Mouse (Mus musculus) midbrain, embryonic 16.5 days (tissue): Measurements from ENCODE around the gene Fam185a. TPM values are rescaled to one million over a fixed set of nuclear protein-coding genes. Genes with fewer than 3 reads are reported as not detected.

ENCODE experiments used
- ATAC-seq: fragments of 200-750 bp; cut with Nextera tagmentation; 2 replicates; pipeline ENCODE4 v1.8.0; 2017; ENCODE audit warnings: moderate TSS enrichment
- H3K27ac ChIP-seq: fragments of 300-500 bp; sonication (generic); 2 replicates; pipeline ENCODE4 v1.5.1; 2014; ENCODE audit warnings: mild to moderate bottlenecking, low read length, mixed read lengths
- H3K27me3 ChIP-seq: fragments of 300-500 bp; sonication (generic); 2 replicates; pipeline ENCODE4 v1.6.1; 2014; ENCODE audit warnings: low read depth, low read length, mixed read lengths; ENCODE audit not compliant: control insufficient read depth, insufficient read depth
- H3K36me3 ChIP-seq: fragments of 300-500 bp; sonication (generic); 2 replicates; pipeline ENCODE4 v1.6.1; 2014; ENCODE audit warnings: mild to moderate bottlenecking, low read length, moderate library complexity, mixed read lengths; ENCODE audit not compliant: control insufficient read depth, insufficient read depth
- H3K4me1 ChIP-seq: fragments of 300-500 bp; sonication (generic); 2 replicates; pipeline ENCODE4 v1.6.1; 2014; ENCODE audit warnings: mild to moderate bottlenecking, low read length, mixed read lengths; ENCODE audit not compliant: control insufficient read depth, insufficient read depth
- H3K4me2 ChIP-seq: fragments of 300-500 bp; sonication (generic); 2 replicates; pipeline ENCODE4 v1.6.1; 2014; ENCODE audit warnings: mild to moderate bottlenecking, low read length, mixed read lengths
- H3K4me3 ChIP-seq: fragments of 300-500 bp; sonication (generic); 2 replicates; pipeline ENCODE4 v1.5.1; 2014; ENCODE audit warnings: low read depth, mild to moderate bottlenecking, low read length, moderate library complexity, mixed read lengths
- H3K9ac ChIP-seq: fragments of 300-500 bp; sonication (generic); 2 replicates; pipeline ENCODE4 v1.6.1; 2014; ENCODE audit warnings: low read depth, low read length, mixed read lengths
- H3K9me3 ChIP-seq: fragments of 300-500 bp; sonication (generic); replicated peaks from 2 replicates; pipeline ENCODE4 v1.6.1; 2014; ENCODE audit warnings: mild to moderate bottlenecking, low read length, mixed read lengths; ENCODE audit not compliant: control insufficient read depth, poor library complexity, severe bottlenecking
- WGBS: fragments of 180-500 bp; shearing (Covaris S2); extraction: QIAGEN DNeasy Blood & Tissue Kit; methylation state at CpG from one replicate; pipeline ENCODE4 v1.1.7; 2014; 5-methylcytosine and 5-hydroxymethylcytosine counted together
- polyA plus RNA-seq: library from polyadenylated mRNA; unstranded; fragments of >200 nt; fragmentation: Nextera tagmentation; extraction: Ambion mirVana; gene quantifications from 2 replicates; pipeline ENCODE4 v1.2.1, GENCODE M21; 2015

The Fam185a gene
- polyA plus RNA-seq, 1 experiment from 2014 or later = 11.0 TPM

GRCm38 (mm10) chr5:21440833-21441530 is 16.2 kb downstream of the Fam185a start:
- 0 out of 2 replicates have a peak, but pooled peaks have one; percentile 14 for ATAC-seq
- Histone ChIP-seq H3K9ac (no peak overlapping the region), H3K4me3 (no peak overlapping the region), H3K27me3 (no peaks in the 10 kb centered on the region), H3K36me3 (no peaks in the 10 kb centered on the region), H3K4me1 (no peaks in the 10 kb centered on the region), H3K9me3 (no peaks in the 10 kb centered on the region), H3K27ac (no peak overlapping the region), H3K4me2 (no peak overlapping the region)
- WGBS = 74% methylated on average over 8 of the region's 8 CpGs

- H3K27ac ChIP-seq = no peak overlapping the region
- 49% methylated on average over 7 of the region's 7 CpGs for WGBS
- no peaks in the 10 kb centered on the region for H3K9me3 ChIP-seq
- H3K4me1 ChIP-seq = no peaks in the 10 kb centered on the region
- no peak overlapping the region for H3K4me3 ChIP-seq
- H3K9ac ChIP-seq = no peak overlapping the region
- no peaks in the 10 kb centered on the region for H3K27me3 ChIP-seq
- no peak overlapping the region for H3K4me2 ChIP-seq
- no peak for ATAC-seq
- H3K36me3 ChIP-seq = no peaks in the 10 kb centered on the region
Measured at GRCm38 (mm10) chr5:21467387-21467786, 42.6 kb downstream of the Fam185a start.

- ATAC-seq = no peak
Measured at GRCm38 (mm10) chr5:21468100-21468499, 43.3 kb downstream of the Fam185a start.

GRCm38 (mm10) chr5:21478428-21478827 is 53.7 kb downstream of the Fam185a start:
- Histone ChIP-seq H3K4me3 (no peak overlapping the region), H3K4me1 (no peaks in the 10 kb centered on the region), H3K9ac (no peak overlapping the region), H3K27ac (no peak overlapping the region), H3K36me3 (no peaks in the 10 kb centered on the region), H3K27me3 (no peaks in the 10 kb centered on the region), H3K9me3 (no peaks in the 10 kb centered on the region), H3K4me2 (no peak overlapping the region)
- no peak for ATAC-seq
- 93% methylated on average over 5 of the region's 5 CpGs for WGBS

More at GRCm38 (mm10) chr5:21468100-21468499, 43.3 kb downstream of the Fam185a start:
- Histone ChIP-seq H3K4me2 (no peak overlapping the region), H3K27ac (no peak overlapping the region), H3K4me1 (no peaks in the 10 kb centered on the region), H3K4me3 (no peak overlapping the region), H3K9ac (no peak overlapping the region), H3K9me3 (no peaks in the 10 kb centered on the region), H3K36me3 (no peaks in the 10 kb centered on the region), H3K27me3 (no peaks in the 10 kb centered on the region)
- 95% methylated on average over 12 of the region's 12 CpGs for WGBS

GRCm38 (mm10) chr5:21479746-21480145 is 55.0 kb downstream of the Fam185a start:
- ATAC-seq = no peak
- no peaks in the 10 kb centered on the region for H3K36me3 ChIP-seq
- no peaks in the 10 kb centered on the region for H3K4me1 ChIP-seq
- H3K9ac ChIP-seq = no peak overlapping the region
- H3K9me3 ChIP-seq = no peaks in the 10 kb centered on the region
- no peaks in the 10 kb centered on the region for H3K27me3 ChIP-seq
- no peak overlapping the region for H3K27ac ChIP-seq
- 88% methylated on average over 5 of the region's 5 CpGs for WGBS
- H3K4me2 ChIP-seq = no peak overlapping the region
- H3K4me3 ChIP-seq = no peak overlapping the region

- no peaks in the 10 kb centered on the region for H3K36me3 ChIP-seq
- no peak overlapping the region for H3K27ac ChIP-seq
- no peaks in the 10 kb centered on the region for H3K4me1 ChIP-seq
- H3K27me3 ChIP-seq = no peaks in the 10 kb centered on the region
- no peaks in the 10 kb centered on the region for H3K9me3 ChIP-seq
- H3K4me2 ChIP-seq = no peak overlapping the region
- no peak overlapping the region for H3K9ac ChIP-seq
- no peak for ATAC-seq
- H3K4me3 ChIP-seq = no peak overlapping the region
- 83% methylated on average over 6 of the region's 6 CpGs for WGBS
Measured at GRCm38 (mm10) chr5:21481521-21481920, 56.8 kb downstream of the Fam185a start.

GRCm38 (mm10) chr5:21482446-21483222 is 57.9 kb downstream of the Fam185a start:
- no peaks in the 10 kb centered on the region for H3K27me3 ChIP-seq
- no peak overlapping the region for H3K4me2 ChIP-seq
- no peak overlapping the region for H3K4me3 ChIP-seq
- H3K36me3 ChIP-seq = no peaks in the 10 kb centered on the region
- 0 out of 2 replicates have a peak, but pooled peaks have one; percentile 11 for ATAC-seq
- 23% methylated on average over 11 of the region's 11 CpGs for WGBS
- no peak overlapping the region for H3K9ac ChIP-seq
- no peak overlapping the region for H3K27ac ChIP-seq
- H3K9me3 ChIP-seq = no peaks in the 10 kb centered on the region
- no peaks in the 10 kb centered on the region for H3K4me1 ChIP-seq

- 80% methylated on average over 8 of the region's 8 CpGs for WGBS
- Histone ChIP-seq H3K4me2 (no peak overlapping the region), H3K36me3 (no peaks in the 10 kb centered on the region), H3K27ac (no peak overlapping the region), H3K4me1 (no peaks in the 10 kb centered on the region), H3K9me3 (no peaks in the 10 kb centered on the region), H3K4me3 (no peak overlapping the region), H3K9ac (no peak overlapping the region), H3K27me3 (no peaks in the 10 kb centered on the region)
- ATAC-seq = no peak
Measured at GRCm38 (mm10) chr5:21483275-21483674, 58.5 kb downstream of the Fam185a start.

- H3K4me1 ChIP-seq = no peaks in the 10 kb centered on the region; the same call in 1 of the 2 replicates
- H3K27me3 ChIP-seq = no peaks in the 10 kb centered on the region
- no peaks in the 10 kb centered on the region for H3K9me3 ChIP-seq
- H3K36me3 ChIP-seq = no peaks in the 10 kb centered on the region
- WGBS = 93% methylated on average over 8 of the region's 8 CpGs
- ATAC-seq = no peak
- no peak overlapping the region for H3K4me3 ChIP-seq
- H3K9ac ChIP-seq = no peak overlapping the region
- H3K27ac ChIP-seq = no peak overlapping the region
- no peak overlapping the region for H3K4me2 ChIP-seq
Measured at GRCm38 (mm10) chr5:21485197-21485829, 60.6 kb downstream of the Fam185a start.
